Mouse (Mus musculus) retina, postnatal 1 day (tissue): ENCODE measurements around the gene Tbc1d19.

Source experiments
- DNase-seq: peaks from one replicate; pipeline ENCODE4 v3.0.0-alpha.2; 2012

Gene Tbc1d19

DNA sequence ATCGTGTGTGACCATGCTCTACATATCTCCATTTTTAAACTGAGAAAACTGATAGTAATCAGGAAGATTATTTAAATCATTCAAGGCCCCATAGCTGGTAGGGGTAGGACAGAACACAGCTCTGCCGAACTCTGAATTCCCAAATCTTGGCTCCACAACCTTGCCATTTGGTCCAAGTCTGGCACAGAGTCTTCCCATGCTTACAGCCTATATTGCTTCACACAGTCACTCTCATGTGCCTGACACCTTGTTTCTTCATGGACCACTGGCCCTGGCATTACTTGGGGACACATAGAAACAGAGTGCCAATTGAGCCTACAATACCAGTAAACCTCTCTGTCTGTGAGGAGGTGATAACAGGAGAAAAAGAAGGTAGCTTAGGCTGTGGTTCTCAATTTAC, 111.0 kb downstream of the Tbc1d19 start:
- DNase-seq: no peak

GRCm38 (mm10) chr5:53922149-53922904, 112.9 kb downstream of the Tbc1d19 start:
- peak; percentile 84 for DNase-seq

DNA sequence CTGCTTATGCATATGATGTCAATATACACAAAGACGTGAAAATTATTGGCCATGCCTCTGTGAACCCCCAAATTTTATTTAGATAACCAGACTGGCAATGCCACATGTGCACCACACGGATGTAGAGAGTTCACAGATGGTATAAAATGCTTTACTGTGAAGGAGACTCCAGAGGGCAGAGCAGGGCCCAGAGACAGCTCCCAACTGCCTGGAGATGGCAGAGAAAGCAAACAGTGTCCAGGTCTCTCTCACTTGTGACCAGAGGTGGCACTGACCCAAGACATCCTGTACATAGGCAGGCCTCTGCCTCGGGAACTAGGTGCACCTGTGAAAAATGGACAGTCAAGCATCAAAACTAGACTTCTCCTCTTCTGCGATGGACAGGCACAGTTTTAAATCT, 114.6 kb downstream of the Tbc1d19 start:
- DNase-seq: no peak

DNA sequence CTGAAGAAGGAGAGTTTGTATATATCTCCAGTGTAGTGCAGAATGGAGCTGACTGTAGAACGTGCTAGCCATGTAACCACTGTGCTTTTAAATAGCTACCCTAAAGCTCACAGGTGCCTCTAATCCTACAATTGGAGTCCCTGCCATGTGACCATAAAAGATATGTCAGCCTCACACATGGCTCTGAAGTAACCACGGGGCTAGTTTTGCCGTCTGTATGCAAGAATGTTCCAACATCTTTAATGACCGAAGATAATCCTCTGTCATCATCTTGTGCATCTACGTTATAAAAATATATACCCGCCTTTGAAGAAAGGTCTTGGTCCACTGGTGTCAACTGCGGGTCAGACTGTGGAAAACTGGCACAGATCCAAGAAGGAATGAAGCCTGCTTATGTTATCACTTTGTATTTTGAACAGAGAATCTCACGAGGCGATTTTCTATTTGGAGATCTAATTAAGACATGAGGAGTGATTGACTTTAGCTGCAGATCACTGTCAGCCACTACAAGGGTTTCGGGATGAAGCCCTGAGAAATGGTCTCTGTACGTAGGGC, 117.0 kb downstream of the Tbc1d19 start:
- DNase-seq: peak; percentile 22

DNA sequence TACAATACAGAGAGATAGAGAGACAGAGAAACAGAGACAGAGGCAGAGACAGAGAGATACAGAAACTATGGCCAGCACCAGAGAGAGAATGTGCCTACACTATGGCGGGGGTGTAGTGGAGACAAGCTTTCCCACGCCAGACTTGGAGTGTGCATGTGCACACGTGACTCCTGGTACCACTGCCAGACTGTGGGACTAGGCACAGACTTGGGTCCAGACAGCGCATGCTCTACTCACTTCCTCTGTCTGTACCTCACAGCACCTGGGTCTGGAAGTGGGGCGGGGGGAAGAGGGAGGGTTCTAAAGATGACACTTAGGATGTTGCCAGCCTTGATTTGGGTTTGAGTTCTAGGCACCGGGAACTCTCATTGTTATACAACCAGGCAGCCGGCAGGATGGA, 118.5 kb downstream of the Tbc1d19 start:
- no peak for DNase-seq

DNA sequence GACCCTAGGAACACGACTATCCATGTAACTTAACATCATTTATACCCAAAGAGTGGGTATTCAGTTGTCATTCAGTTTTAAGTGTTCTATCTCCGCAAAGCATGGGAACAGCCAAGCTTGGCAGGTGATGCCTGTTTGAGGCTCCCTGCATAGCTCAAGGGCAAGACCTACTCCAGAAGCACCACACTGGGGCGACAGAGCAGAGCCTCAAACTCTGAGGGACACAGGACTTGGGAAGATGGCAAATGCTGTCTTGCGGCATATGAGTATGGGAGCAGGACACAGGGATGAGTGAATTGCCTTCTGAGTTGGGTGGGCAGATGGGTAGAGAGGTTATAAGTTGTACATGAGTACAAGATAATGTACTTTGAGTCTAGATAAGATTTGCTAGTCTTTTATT, 119.1 kb downstream of the Tbc1d19 start:
- DNase-seq: no peak

DNA sequence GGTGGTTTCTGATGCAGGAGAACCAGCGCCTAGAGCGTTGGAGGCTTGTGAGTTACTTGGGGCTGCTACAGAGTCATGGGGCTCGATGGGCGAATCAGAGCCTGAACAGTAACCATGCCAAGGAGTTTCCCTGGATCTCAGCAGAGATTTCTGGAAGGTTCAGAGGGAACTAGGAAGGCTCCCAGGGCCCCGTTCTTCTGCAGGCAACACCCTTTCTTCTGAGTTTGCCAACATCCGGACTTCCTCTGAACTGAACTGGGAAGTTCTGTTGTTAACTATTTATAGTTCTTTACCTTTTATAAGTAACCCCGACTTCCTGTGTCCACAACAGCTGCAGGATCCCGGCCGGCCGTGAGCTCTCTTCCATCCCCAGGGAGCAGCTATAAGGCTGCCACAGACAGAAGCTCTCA, 119.8 kb downstream of the Tbc1d19 start:
- no peak for DNase-seq

- no peak for DNase-seq
Observed at GRCm38 (mm10) chr5:53929814-53930213, 120.4 kb downstream of the Tbc1d19 start.

DNA sequence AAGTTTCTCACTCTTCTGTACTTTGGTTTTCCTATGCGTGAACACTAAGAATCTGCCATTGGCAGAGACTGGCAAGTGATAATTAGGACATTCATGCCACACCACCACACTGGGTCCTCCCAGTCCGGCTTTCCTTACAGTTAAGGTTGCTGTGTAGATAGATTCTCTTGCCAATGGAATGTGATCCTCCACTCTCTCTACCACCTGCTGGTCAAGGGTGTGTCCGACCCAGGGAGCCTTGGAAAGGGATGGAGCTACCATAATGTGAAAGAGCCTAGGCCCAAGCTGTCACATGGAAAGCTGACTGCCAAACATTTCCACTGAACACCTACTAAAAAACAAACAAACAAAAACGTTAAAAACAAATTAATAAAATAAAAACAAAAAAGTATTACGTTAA, 121.6 kb downstream of the Tbc1d19 start:
- DNase-seq: no peak

GRCm38 (mm10) chr5:53933628-53934027, 124.2 kb downstream of the Tbc1d19 start:
- DNase-seq: no peak

GRCm38 (mm10) chr5:53934040-53934439, 124.6 kb downstream of the Tbc1d19 start:
- DNase-seq: no peak

DNA sequence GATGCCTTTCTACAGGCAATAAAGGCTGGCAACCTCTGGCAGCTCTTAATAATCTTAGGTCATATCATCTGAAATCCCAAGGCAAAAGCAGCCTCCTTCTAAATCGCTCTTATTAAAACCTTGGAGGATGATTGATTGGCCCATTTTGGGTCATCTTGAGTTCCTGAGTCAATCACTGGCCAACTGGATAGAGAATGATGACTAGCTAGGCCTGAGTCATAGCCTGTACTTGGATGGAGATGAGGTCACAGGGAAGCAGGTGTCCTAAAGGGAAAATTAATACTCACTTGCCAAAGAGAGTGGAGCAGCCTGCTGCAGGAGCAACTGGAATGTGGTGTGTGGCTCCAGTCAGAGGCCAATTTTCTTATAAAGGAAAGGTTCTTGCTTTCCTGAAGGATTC, 125.4 kb downstream of the Tbc1d19 start:
- no peak for DNase-seq

GRCm38 (mm10) chr5:53937187-53937586, 127.8 kb downstream of the Tbc1d19 start:
- no peak for DNase-seq

DNA sequence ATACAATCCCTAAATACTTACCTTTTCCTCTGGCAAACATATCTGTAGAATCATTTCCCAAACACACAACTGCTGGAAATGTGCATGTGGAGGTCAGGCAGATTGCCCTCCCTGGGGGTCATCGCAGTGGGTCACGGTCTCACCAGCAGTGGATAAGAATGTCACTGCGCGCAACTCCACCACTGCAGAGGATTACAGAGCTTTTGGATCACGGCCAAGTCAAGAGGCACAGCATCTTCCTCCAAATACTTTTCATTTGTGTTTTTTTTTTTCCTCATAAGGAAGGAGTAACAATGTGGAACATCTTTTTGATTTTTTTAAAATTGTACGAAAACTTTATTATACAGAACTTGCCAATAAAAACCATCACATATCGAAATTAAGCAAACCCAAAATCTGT, 129.6 kb downstream of the Tbc1d19 start:
- DNase-seq: no peak

DNA sequence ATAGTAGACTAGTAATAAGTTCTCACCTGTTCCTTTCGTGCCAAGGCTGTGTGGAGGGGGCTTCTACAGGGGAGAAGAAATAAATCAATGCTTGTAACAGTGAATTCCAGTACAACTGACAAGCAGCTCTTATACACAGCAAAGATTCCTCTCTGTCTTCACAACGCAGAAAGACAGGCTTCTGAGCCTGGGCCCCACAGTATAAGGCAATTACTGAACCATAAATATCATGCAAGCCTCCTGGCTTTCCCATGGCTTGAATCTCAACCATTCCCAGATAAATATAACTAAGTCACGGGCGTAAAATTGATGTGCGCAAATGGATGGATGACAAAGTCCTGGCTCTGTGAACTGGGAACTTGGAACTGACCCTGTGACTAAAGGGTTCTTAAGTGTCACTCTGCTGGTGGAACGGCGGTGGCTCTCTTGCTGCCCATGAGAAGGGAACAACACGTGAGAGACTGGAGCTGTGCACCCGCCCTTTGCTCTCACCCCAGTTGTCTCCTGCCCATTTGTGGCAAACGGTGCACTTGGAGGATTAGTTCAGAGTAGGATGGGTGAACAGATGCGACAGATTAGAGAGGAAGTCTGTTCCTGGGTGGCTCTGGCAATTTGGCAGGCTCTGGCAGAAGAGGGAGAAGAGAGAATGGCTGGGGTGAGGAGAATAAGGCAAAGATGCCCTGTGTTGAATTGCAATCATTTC, 132.1 kb downstream of the Tbc1d19 start:
- peak; percentile 46 for DNase-seq

DNA sequence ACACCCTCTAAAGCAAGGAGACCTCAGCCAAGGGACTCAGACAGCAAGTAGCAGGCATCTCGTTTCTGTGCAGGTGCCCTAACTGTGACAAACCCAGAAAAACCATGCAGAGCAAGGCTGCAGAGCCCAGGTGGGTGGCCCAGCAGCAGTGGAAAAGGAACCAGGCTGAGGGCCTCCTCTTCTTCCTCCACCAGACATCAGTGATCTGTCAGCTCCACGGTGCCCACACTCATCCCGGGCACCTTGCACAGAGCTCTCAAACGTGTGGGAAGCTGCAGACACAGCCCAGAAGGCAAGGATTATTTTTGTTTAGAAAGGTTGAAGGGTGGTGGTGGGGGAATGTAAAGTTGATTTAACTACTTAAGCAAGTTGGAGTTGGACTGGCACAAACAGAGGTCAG, 132.9 kb downstream of the Tbc1d19 start:
- DNase-seq: no peak

DNA sequence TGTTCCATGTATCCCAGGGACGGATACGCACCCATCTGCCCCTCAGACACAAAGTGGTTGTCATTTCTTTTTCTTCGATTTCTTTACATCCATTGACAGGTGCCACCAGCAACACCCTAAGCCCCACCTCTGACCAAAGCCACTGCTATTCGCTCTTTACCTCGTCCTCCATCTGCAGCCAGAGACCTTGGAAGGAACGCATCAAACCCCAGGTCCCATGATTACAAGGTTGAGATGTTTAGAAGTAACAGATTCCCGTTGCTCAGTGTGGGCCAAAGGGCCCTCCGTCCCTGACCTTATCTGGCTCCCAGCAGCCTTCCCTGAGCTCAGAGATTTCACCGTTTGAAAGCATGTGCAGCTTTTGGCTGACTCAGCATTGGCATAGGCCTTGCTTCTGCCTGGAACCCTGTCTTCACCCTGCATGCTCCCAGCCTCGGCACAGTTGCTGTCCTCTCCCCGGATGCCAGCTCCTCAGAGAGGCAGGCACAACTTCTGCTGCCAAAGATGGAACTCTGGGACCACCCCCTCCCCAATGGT, 134.0 kb downstream of the Tbc1d19 start:
- DNase-seq: no peak

- DNase-seq: no peak
Observed at GRCm38 (mm10) chr5:53946747-53947146, 137.3 kb downstream of the Tbc1d19 start.

DNA sequence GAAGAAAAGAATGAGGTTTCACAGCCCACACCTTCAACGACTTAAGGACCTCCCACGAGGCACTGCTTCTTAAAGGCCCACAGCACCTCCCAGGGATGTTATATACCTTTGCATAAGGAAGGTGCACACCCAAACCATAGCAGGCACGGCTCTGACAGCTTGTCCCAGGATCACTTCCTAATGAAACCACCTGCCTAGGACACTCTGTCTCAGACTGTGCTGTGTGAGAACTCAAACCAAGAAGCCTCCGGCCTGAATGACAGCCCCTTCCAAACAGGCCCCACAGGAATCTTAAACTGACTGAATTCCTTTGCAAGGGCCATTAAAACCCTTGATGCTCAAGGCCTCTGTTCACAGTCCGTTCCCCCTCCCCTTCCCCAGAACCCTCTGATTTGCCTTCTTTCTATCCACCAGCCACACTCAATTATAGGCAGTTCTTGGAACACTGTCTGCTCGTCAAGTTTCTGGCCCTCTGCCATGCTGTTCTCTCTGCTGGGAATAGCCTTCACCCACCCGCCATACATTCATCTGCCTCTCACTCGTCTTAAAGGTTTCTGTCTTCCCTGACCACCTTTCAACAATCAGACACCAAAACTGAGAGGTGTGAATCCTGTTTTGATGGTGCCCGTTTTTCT, 138.3 kb downstream of the Tbc1d19 start:
- DNase-seq: peak; percentile 36

- DNase-seq: no peak
Observed at GRCm38 (mm10) chr5:53948606-53949266, 139.3 kb downstream of the Tbc1d19 start.

DNA sequence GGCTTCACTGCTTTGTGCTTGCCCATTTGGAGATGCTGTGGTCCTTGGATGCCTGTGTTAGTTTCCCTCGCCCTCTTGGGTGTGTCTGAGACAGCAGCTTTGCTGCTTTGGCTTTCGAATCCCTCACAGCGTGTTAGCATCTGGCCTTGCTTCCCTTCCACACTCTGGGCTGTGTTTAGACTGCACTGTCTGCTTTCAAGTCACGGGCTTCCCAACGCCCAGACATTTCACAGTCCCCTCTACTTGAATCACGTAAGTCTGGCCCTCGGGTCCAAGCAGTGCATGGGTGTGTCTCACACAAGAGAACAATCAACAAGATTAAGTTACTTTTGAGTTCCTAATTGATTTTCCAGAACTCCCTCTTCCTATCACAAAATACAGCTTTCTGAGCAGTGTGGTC, 140.8 kb downstream of the Tbc1d19 start:
- DNase-seq: no peak

DNA sequence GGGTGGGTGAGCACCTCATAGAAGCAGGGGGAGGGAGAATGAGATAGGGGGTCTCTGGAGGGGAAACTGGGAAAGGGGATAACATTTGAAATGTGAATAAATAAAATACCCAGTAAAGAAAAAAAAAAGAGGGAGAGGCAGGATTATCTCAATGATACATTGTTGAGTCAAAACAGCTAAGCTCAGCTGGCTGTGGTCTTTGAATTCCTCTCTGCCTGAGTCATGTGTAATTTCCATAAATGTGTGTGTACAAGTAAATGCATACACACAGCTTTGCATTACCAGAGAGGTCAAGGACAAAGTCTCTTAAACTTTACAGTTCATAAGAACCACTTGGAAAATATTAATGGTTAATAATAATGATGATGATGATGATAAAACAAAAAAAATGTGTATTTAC, 143.8 kb downstream of the Tbc1d19 start:
- no peak for DNase-seq
